Mouse (Mus musculus): ENCODE results near the gene Stoml1.
A peak's percentile ranks its signal among the peaks of the same experiment; 100 is the strongest.

The Stoml1 gene

GRCm38 (mm10) chr9:58272068-58272541, 19.1 kb downstream of the Stoml1 start:
- no peak for DNase-seq (ENCODE audit: low spot score in 2 of 2)

DNA sequence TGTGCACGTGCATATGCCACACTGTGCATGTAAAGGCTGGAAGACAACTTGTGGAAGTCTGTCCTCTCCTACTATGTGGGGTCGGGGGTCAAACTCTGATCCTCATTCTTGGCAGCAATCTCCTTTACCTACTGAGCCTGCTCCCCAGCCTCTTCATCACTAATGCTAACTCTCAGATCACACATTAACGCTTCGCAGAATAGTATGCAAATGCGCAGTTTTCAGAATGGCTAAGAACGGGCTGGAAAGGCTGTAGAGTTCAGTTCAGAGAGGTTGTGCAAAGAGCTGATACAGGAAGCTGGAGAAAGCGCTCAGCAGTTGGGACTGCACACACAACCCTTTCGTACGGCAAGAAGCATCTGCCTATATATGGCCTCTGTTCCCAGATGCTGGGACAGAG, 19.9 kb downstream of the Stoml1 start:
- DNase-seq (ENCODE audit: low spot score in 2 of 2): no peak

- DNase-seq (ENCODE audit: low spot score in 2 of 2): no peak
Observed at GRCm38 (mm10) chr9:58274101-58274604, 21.2 kb downstream of the Stoml1 start.

GRCm38 (mm10) chr9:58274626-58275025, 21.7 kb downstream of the Stoml1 start:
- no peak for DNase-seq (ENCODE audit: low spot score in 2 of 2)

GRCm38 (mm10) chr9:58275115-58275774, 22.3 kb downstream of the Stoml1 start:
- DNase-seq (ENCODE audit: low spot score in 2 of 2): no peak

- no peak for DNase-seq (ENCODE audit: low spot score in 2 of 2)
Observed at GRCm38 (mm10) chr9:58275797-58276196, 22.8 kb downstream of the Stoml1 start.

DNA sequence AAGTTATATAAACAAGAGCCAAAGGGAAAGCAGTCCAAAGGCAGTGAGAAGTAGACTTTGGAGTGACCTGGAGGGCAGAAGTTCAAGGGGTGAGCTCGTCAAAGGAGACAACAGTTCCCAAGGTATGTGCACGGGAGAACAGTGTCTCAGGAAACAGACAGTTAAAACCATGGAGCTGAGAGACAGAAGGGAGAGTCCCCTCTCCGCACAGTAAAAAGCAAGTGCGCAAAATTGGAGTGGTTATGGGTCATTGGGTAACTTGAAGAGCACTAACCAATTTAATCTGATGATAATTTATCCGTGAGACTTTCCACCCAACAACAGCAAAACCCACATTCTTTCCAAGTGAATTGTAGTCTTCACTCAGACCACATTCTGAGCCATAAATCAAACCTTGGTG, 23.4 kb downstream of the Stoml1 start:
- DNase-seq (ENCODE audit: low spot score in 2 of 2): no peak

GRCm38 (mm10) chr9:58278313-58278712, 25.3 kb downstream of the Stoml1 start:
- DNase-seq (ENCODE audit: low spot score in 2 of 2): no peak

DNA sequence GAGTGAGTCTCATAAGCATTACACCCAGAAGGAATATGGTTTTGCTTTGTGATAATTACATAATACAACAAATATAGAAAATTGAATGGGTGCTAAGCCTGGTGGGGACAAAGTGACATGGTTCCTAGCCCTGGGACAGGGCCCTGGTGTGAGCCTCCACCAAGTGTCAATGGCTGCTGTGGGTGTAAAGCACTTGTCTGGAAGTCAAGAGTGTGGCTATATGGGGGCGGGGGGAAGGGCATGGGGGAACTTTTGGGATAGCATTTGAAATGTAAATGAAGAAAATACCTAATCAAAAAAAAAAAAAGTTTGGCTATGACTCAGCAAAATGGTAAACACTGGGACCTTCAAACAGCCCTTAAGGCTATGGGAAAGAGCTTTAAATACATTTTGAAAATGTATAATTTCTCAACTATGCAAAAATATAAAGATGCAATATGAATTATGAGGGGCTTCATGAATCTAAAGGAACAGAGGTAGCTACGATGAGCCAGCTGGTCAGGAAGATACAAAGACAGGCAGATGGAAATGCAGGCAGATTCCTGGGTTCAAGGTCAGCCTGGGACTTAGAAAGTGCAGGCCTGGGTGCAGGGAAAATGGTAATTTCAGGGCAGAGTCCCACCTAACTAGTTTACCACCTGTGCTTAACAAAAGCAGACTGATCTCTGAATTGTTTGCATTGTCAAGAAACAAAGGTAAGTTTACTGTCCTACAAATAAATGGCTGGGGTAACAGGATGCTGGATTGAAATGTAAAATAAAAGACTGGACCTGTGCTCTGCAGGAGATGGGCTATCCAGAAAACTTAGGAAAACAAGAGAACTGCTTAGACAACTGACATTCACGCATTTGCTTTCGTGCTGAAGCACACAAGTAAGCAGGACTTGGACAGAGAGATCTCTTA, 26.1 kb downstream of the Stoml1 start:
- DNase-seq (ENCODE audit: low spot score in 2 of 2): no peak

DNA sequence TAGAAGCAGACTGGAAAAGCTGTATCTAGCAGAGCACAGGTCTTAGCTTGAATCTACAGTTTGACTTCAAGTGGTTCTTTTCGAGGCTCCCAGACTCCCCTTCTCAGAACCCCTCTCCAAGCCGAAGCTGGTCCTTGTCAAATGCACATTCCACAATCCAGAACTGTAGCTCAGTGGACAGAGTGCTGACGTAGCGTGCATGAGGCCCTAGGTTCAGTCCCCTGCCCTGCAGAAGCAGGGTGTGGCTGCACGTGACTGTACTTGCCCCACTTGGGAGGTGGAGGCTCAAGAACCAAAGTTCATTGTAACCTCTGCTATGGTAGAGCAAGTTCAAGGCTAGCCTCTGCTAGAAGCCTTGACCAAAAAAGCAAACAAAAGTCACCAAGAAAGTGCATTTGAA, 26.8 kb downstream of the Stoml1 start:
- DNase-seq (ENCODE audit: low spot score in 2 of 2): no peak

DNA sequence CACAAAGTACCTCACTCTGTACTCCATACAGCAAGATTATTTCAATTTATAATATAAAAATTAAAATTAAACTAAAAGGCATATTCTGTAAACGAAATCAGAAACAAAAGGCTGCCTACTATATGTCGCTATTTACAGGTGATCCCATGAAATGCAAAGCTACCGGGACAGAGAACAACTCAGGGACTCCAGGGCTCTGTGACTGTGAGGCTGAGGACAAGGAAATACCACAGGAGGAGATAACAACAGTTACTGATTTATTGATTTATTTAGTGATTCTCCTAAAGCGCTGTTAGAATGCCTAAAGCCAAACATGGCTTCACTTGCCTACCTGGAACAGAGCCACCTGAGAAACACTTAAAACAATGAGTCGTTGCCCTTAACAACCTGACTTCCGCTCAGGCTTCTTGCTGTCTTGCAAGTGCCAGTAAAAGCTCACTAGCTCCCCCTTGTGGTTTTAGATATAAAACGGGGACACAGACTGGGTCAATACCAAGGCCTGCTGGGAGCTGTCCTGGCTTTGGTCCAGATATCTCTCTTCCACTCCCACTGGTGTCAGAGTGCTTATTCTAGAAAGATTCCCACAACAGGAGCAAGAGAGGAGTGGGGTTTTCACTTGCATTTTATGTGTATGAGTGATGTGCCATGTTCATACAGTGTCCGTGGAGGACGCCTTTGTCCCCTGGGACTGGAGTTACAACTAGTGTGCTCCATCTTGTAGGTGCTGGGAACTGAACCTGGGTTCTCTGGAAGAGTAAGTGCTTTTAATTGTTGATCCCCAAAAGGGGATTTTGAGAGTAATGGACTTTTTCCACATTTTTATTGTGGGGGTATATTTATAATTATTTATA, 27.5 kb downstream of the Stoml1 start:
- peak; percentile 61 to 90 for DNase-seq (ENCODE audit: low spot score in 2 of 2)

- DNase-seq (ENCODE audit: low spot score in 2 of 2): peak; percentile 23 to 63
Observed at GRCm38 (mm10) chr9:58281597-58281996, 28.6 kb downstream of the Stoml1 start.

DNA sequence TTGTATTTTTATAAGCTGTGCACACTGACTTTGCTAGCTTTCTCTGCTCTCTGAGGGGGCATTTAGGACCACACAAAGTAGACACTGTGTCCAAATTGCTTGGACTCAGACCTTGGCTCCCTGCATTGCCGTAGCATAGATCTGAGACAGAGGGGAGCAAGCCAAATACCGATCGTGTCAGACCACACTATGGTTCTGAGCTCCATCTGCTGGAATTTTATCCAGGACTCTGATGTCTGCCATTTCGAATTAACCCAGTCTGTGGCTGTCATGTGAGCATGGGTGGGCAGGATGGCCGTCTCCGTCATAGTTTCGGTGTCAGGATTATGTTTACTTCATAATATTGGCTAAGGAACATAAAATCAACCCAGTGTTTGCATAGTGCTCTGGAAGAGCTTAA, 30.5 kb downstream of the Stoml1 start:
- no peak for DNase-seq (ENCODE audit: low spot score in 2 of 2)

GRCm38 (mm10) chr9:58289090-58289489, 36.1 kb downstream of the Stoml1 start:
- DNase-seq (ENCODE audit: low spot score in 2 of 2): no peak

- DNase-seq (ENCODE audit: low spot score in 2 of 2): no peak
Observed at GRCm38 (mm10) chr9:58289901-58290300, 36.9 kb downstream of the Stoml1 start.

DNA sequence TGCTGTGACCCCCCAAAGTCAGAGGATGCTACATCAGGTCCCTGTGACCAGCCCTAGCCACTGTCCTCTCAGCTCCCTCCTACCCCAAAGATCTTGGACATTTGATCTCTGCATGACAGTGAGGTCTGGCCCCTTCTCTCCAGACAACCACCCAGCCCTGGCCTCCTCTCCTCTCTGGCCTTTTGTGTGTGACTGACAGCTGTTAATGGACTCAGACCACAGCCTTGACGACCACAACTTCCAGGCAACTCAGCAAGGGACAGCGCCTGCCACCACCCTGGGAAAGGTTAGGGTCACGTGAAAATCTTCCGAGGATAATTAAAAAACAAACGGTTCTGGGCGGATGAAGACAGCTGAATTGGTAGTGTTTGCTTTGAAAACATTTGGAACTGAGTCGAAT, 41.6 kb downstream of the Stoml1 start:
- no peak for DNase-seq (ENCODE audit: low spot score in 2 of 2)

DNA sequence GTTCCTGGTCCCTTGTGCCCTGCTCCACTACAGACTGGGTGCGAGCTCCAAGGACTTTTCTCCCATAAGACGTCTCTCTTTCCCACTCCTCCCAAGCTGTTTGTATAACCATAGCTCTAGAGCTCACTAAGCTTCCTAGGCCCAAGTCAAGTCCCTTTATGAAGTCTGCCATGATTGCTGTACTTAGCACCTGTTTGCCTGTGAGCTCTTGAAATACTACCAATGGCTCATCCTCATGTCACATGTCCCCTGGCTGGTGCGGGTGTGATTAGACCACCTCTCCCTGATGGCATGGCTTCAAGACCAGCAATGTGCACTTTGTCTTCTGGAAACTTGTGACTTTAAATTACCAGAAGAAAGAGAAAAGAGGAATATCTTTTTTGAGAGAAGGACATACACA, 42.4 kb downstream of the Stoml1 start:
- no peak for DNase-seq (ENCODE audit: low spot score in 2 of 2)

GRCm38 (mm10) chr9:58295766-58296361, 42.9 kb downstream of the Stoml1 start:
- no peak for DNase-seq (ENCODE audit: low spot score in 2 of 2)

DNA sequence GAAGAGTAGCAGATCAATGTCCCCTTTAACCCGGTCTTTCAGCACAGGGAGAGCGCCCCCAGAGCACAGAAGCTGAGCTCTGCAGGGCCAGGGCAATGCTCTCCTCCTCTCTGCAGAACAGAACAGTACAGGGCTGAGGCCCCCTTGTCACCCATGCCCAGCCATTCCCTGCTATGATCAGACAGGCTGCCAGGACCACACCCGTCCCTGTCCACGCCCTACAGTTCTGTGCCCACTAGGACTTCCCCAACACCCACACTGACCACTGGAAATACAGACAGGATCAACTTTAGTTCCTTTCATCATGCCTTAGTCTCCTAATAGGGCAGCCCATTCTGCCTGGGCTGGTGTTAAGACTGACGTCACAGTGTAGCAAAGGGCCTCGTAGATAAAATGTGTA, 44.1 kb downstream of the Stoml1 start:
- no peak for DNase-seq (ENCODE audit: low spot score in 2 of 2)

DNA sequence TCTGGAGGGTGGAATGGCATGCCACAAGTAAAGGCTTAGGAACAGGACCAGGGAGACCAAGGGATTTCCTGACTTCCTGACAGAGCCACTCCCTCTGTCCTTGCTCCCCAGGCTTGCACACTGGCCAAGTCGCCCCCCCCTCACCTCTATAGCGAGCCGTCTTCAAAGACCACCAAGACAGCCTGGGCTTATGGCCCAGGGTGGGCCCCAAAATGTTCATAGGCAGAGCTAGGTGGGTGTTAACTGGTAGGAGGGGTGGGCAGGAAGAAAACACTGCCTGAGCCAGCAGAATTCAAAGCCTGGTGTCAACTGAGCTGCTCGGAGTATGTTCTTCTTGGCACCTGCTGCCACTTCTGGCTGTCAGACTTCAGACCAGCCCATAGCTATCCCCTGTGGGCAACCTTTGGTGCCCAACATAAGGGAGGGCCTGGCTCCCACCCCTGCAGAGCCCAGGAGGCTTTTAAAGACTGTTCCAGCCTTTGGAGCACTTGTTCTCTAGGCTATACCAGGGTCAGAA, 45.1 kb downstream of the Stoml1 start:
- DNase-seq (ENCODE audit: low spot score in 2 of 2): no peak

- no peak for DNase-seq (ENCODE audit: low spot score in 2 of 2)
Observed at GRCm38 (mm10) chr9:58299356-58299799, 46.4 kb downstream of the Stoml1 start.

Data from thymus, postnatal 10 days (tissue).